Mouse (Mus musculus) embryonic facial prominence, embryonic 12.5 days (tissue): ENCODE measurements around the gene Homer1. TPM values are rescaled to one million over a fixed set of nuclear protein-coding genes. Genes with fewer than 3 reads are reported as not detected.
A peak's percentile ranks its signal among the peaks of the same experiment; 100 is the strongest.

Experiments
- ATAC-seq: fragments of 200-750 bp; cut with Nextera tagmentation; 2 replicates; pipeline ENCODE4 v1.8.0; 2017; ENCODE audit not compliant: insufficient number of reproducible peaks, insufficient read depth, low FRiP score, low TSS enrichment
- H3K27ac ChIP-seq: fragments of 300-500 bp; sonication (generic); 2 replicates; pipeline ENCODE4 v1.5.1; 2016; ENCODE audit warnings: mild to moderate bottlenecking
- H3K27me3 ChIP-seq: fragments of 300-500 bp; sonication (generic); 2 replicates; pipeline ENCODE4 v1.6.1; 2016; ENCODE audit warnings: mild to moderate bottlenecking, moderate library complexity
- H3K36me3 ChIP-seq: fragments of 300-500 bp; sonication (generic); 2 replicates; pipeline ENCODE4 v1.6.1; 2016; ENCODE audit warnings: mild to moderate bottlenecking
- H3K4me1 ChIP-seq: fragments of 300-500 bp; sonication (generic); 2 replicates; pipeline ENCODE4 v1.6.1; 2016
- H3K4me2 ChIP-seq: fragments of 300-500 bp; sonication (generic); replicated peaks from 2 replicates; pipeline ENCODE4 v1.6.1; 2016; ENCODE audit warnings: mild to moderate bottlenecking, moderate library complexity
- H3K4me3 ChIP-seq: fragments of 300-500 bp; sonication (generic); 2 replicates; pipeline ENCODE4 v1.5.1; 2016; ENCODE audit warnings: mild to moderate bottlenecking
- H3K9ac ChIP-seq: fragments of 300-500 bp; sonication (generic); 2 replicates; pipeline ENCODE4 v1.6.1; 2016; ENCODE audit warnings: mild to moderate bottlenecking, moderate library complexity
- H3K9me3 ChIP-seq: fragments of 300-500 bp; sonication (generic); 2 replicates; pipeline ENCODE4 v1.6.1; 2016; ENCODE audit warnings: mild to moderate bottlenecking, moderate library complexity
- WGBS: fragments of 180-500 bp; shearing (Covaris S2); methylation state at CpG from one replicate; pipeline ENCODE4 v1.1.7; 2016; 5-methylcytosine and 5-hydroxymethylcytosine counted together
- polyA plus RNA-seq: library from polyadenylated mRNA; unstranded; fragments of >200 nt; fragmentation: Nextera tagmentation; extraction: Ambion mirVana; gene quantifications from 2 replicates; pipeline ENCODE4 v1.2.1, GENCODE M21; 2016

The Homer1 gene
- polyA plus RNA-seq, 1 experiment from 2014 or later = 12.2 TPM

- Histone ChIP-seq H3K27ac (no peak overlapping the region), H3K36me3 (no peaks in the 10 kb centered on the region), H3K9ac (peak overlapping the region; percentile 30; the same call in 1 of the 2 replicates), H3K4me3 (peak overlapping the region; percentile 52), H3K4me2 (peak overlapping the region; percentile 73), H3K9me3 (no peaks in the 10 kb centered on the region), H3K4me1 (peaks cover 19% of the 10 kb centered on the region; the same call in 1 of the 2 replicates), H3K27me3 (no peaks in the 10 kb centered on the region)
- 20% methylated on average over 7 of the region's 7 CpGs for WGBS
- no peak for ATAC-seq
Measured at GRCm38 (mm10) chr13:93305636-93306035, 6.2 kb downstream of the Homer1 start.

GRCm38 (mm10) chr13:93306545-93306944 lies 7.1 kb downstream of the Homer1 start:
- H3K9me3 ChIP-seq = no peaks in the 10 kb centered on the region
- H3K9ac ChIP-seq = no peak overlapping the region
- no peak overlapping the region for H3K27ac ChIP-seq
- ATAC-seq = no peak
- WGBS = 68% methylated on average over 3 of the region's 3 CpGs
- H3K36me3 ChIP-seq = no peaks in the 10 kb centered on the region
- H3K4me2 ChIP-seq = peak overlapping the region; percentile 73
- H3K4me3 ChIP-seq = no peak overlapping the region
- no peaks in the 10 kb centered on the region for H3K27me3 ChIP-seq
- peaks cover 19% of the 10 kb centered on the region; the same call in 1 of the 2 replicates for H3K4me1 ChIP-seq

GRCm38 (mm10) chr13:93307700-93308099 lies 8.3 kb downstream of the Homer1 start:
- peak overlapping the region; percentile 21 for H3K4me2 ChIP-seq
- 15% methylated on average over 7 of the region's 7 CpGs for WGBS
- no peak overlapping the region for H3K9ac ChIP-seq
- ATAC-seq = no peak
- H3K36me3 ChIP-seq = no peaks in the 10 kb centered on the region
- no peak overlapping the region; the same call in 1 of the 2 replicates for H3K4me3 ChIP-seq
- peaks cover 19% of the 10 kb centered on the region; the same call in 1 of the 2 replicates for H3K4me1 ChIP-seq
- no peak overlapping the region for H3K27ac ChIP-seq
- H3K9me3 ChIP-seq = no peaks in the 10 kb centered on the region
- H3K27me3 ChIP-seq = no peaks in the 10 kb centered on the region

GRCm38 (mm10) chr13:93309295-93309694 lies 9.9 kb downstream of the Homer1 start:
- Histone ChIP-seq H3K4me2 (no peak overlapping the region), H3K27ac (no peak overlapping the region), H3K36me3 (no peaks in the 10 kb centered on the region), H3K4me3 (no peak overlapping the region), H3K9me3 (no peaks in the 10 kb centered on the region), H3K4me1 (peaks cover 19% of the 10 kb centered on the region; the same call in 1 of the 2 replicates), H3K9ac (no peak overlapping the region), H3K27me3 (no peaks in the 10 kb centered on the region)
- ATAC-seq = no peak
- WGBS = 77% methylated on average over 1 of the region's 1 CpGs

- H3K9me3 ChIP-seq = no peaks in the 10 kb centered on the region
- no peak overlapping the region for H3K27ac ChIP-seq
- no peak overlapping the region for H3K4me2 ChIP-seq
- H3K4me1 ChIP-seq = peaks cover 10% of the 10 kb centered on the region; the same call in 1 of the 2 replicates
- H3K9ac ChIP-seq = no peak overlapping the region
- no peaks in the 10 kb centered on the region for H3K36me3 ChIP-seq
- H3K4me3 ChIP-seq = no peak overlapping the region
- no peak for ATAC-seq
- H3K27me3 ChIP-seq = no peaks in the 10 kb centered on the region
Measured at GRCm38 (mm10) chr13:93312518-93312917, 13.1 kb downstream of the Homer1 start.

- Histone ChIP-seq H3K27me3 (no peaks in the 10 kb centered on the region), H3K9me3 (no peaks in the 10 kb centered on the region), H3K4me2 (no peak overlapping the region), H3K27ac (no peak overlapping the region), H3K4me1 (no peaks in the 10 kb centered on the region), H3K36me3 (no peaks in the 10 kb centered on the region), H3K4me3 (no peak overlapping the region), H3K9ac (no peak overlapping the region)
- no peak for ATAC-seq
- WGBS = 89% methylated on average over 4 of the region's 4 CpGs
Measured at GRCm38 (mm10) chr13:93314322-93314721, 14.9 kb downstream of the Homer1 start.

GRCm38 (mm10) chr13:93320089-93320488 lies 20.7 kb downstream of the Homer1 start:
- Histone ChIP-seq H3K27ac (no peak overlapping the region), H3K9ac (no peak overlapping the region), H3K9me3 (no peaks in the 10 kb centered on the region), H3K4me1 (no peaks in the 10 kb centered on the region), H3K27me3 (no peaks in the 10 kb centered on the region), H3K4me2 (no peak overlapping the region), H3K4me3 (no peak overlapping the region), H3K36me3 (no peaks in the 10 kb centered on the region)
- no peak for ATAC-seq
- WGBS = 82% methylated on average over 5 of the region's 5 CpGs

- H3K36me3 ChIP-seq = no peaks in the 10 kb centered on the region
- H3K4me1 ChIP-seq = no peaks in the 10 kb centered on the region
- no peaks in the 10 kb centered on the region for H3K9me3 ChIP-seq
- WGBS = 72% methylated on average over 3 of the region's 3 CpGs
- H3K4me2 ChIP-seq = no peak overlapping the region
- H3K27me3 ChIP-seq = no peaks in the 10 kb centered on the region
- H3K9ac ChIP-seq = no peak overlapping the region
- H3K4me3 ChIP-seq = no peak overlapping the region
- H3K27ac ChIP-seq = no peak overlapping the region
- no peak for ATAC-seq
Measured at GRCm38 (mm10) chr13:93326326-93326725, 26.9 kb downstream of the Homer1 start.

- H3K9me3 ChIP-seq = no peaks in the 10 kb centered on the region
- H3K4me3 ChIP-seq = no peak overlapping the region
- H3K4me1 ChIP-seq = no peaks in the 10 kb centered on the region
- 93% methylated on average over 2 of the region's 2 CpGs for WGBS
- no peak overlapping the region for H3K4me2 ChIP-seq
- H3K27ac ChIP-seq = no peak overlapping the region
- H3K9ac ChIP-seq = no peak overlapping the region
- H3K36me3 ChIP-seq = no peaks in the 10 kb centered on the region
- no peak for ATAC-seq
- no peaks in the 10 kb centered on the region for H3K27me3 ChIP-seq
Measured at GRCm38 (mm10) chr13:93331721-93332120, 32.3 kb downstream of the Homer1 start.

GRCm38 (mm10) chr13:93332491-93332890 lies 33.1 kb downstream of the Homer1 start:
- no peak for ATAC-seq
- Histone ChIP-seq H3K4me3 (no peak overlapping the region), H3K27ac (no peak overlapping the region), H3K9me3 (no peaks in the 10 kb centered on the region), H3K9ac (no peak overlapping the region), H3K4me1 (no peaks in the 10 kb centered on the region), H3K27me3 (no peaks in the 10 kb centered on the region), H3K4me2 (no peak overlapping the region), H3K36me3 (no peaks in the 10 kb centered on the region)
- 94% methylated on average over 13 of the region's 13 CpGs for WGBS

- H3K36me3 ChIP-seq = no peaks in the 10 kb centered on the region
Measured at GRCm38 (mm10) chr13:93335337-93335736, 35.9 kb downstream of the Homer1 start.

GRCm38 (mm10) chr13:93338394-93338793 lies 39.0 kb downstream of the Homer1 start:
- Histone ChIP-seq H3K4me3 (no peak overlapping the region), H3K9me3 (no peaks in the 10 kb centered on the region), H3K4me2 (no peak overlapping the region), H3K27me3 (no peaks in the 10 kb centered on the region), H3K9ac (no peak overlapping the region), H3K36me3 (no peaks in the 10 kb centered on the region), H3K27ac (no peak overlapping the region), H3K4me1 (no peaks in the 10 kb centered on the region; the same call in 1 of the 2 replicates)
- ATAC-seq = no peak
- WGBS = 50% methylated on average over 5 of the region's 5 CpGs

More at GRCm38 (mm10) chr13:93335337-93335736, 35.9 kb downstream of the Homer1 start:
- H3K4me3 ChIP-seq = no peak overlapping the region
- no peak overlapping the region for H3K9ac ChIP-seq
- ATAC-seq = no peak
- no peaks in the 10 kb centered on the region for H3K9me3 ChIP-seq
- WGBS = 78% methylated on average over 3 of the region's 3 CpGs
- no peaks in the 10 kb centered on the region; the same call in 1 of the 2 replicates for H3K4me1 ChIP-seq
- H3K27ac ChIP-seq = no peak overlapping the region
- H3K4me2 ChIP-seq = no peak overlapping the region
- no peaks in the 10 kb centered on the region for H3K27me3 ChIP-seq
